Mouse (Mus musculus) kidney, postnatal 0 days (tissue): ENCODE measurements around the gene Atp13a3. TPM values are rescaled to one million over a fixed set of nuclear protein-coding genes. Genes with fewer than 3 reads are reported as not detected.

ENCODE experiments used
- ATAC-seq: fragments of 200-750 bp; cut with Nextera tagmentation; replicated peaks from 2 replicates; pipeline ENCODE4 v1.8.0; 2017; ENCODE audit warnings: low read depth, moderate number of reproducible peaks, moderate TSS enrichment, moderate library complexity; ENCODE audit not compliant: low FRiP score
- DNase-seq: peaks from one replicate; pipeline ENCODE4 v3.0.0-alpha.2; 2016; ENCODE audit warnings: low spot score
- H3K27ac ChIP-seq: fragments of 300-500 bp; sonication (generic); 2 replicates; pipeline ENCODE4 v1.5.1; 2014; ENCODE audit warnings: mild to moderate bottlenecking
- H3K27me3 ChIP-seq: fragments of 300-500 bp; sonication (generic); 2 replicates; pipeline ENCODE4 v1.6.1; 2014; ENCODE audit warnings: low read length, mixed read lengths; ENCODE audit not compliant: insufficient read depth
- H3K36me3 ChIP-seq: fragments of 300-500 bp; sonication (generic); 2 replicates; pipeline ENCODE4 v1.6.1; 2014; ENCODE audit warnings: low read length, mixed read lengths; ENCODE audit not compliant: insufficient read depth
- H3K4me1 ChIP-seq: fragments of 300-500 bp; sonication (generic); replicated peaks from 2 replicates; pipeline ENCODE4 v1.6.1; 2014; ENCODE audit warnings: antibody characterized with exemption, low read length, mixed read lengths; ENCODE audit not compliant: insufficient read depth
- H3K4me2 ChIP-seq: fragments of 300-500 bp; sonication (generic); 2 replicates; pipeline ENCODE4 v1.6.1; 2014; ENCODE audit warnings: mild to moderate bottlenecking, low read length, moderate library complexity, mixed read lengths
- H3K4me3 ChIP-seq: fragments of 300-500 bp; sonication (generic); replicated peaks from 2 replicates; pipeline ENCODE4 v1.5.1; 2014; ENCODE audit warnings: low read depth, low read length
- H3K9ac ChIP-seq: fragments of 300-500 bp; sonication (generic); 2 replicates; pipeline ENCODE4 v1.6.1; 2014; ENCODE audit warnings: low read depth, low read length
- H3K9me3 ChIP-seq: fragments of 300-500 bp; sonication (generic); replicated peaks from 2 replicates; pipeline ENCODE4 v1.6.1; 2016; ENCODE audit warnings: low read length, inconsistent platforms, mixed read lengths
- CTCF ChIP-seq: IDR thresholded peaks from 2 replicates; pipeline ENCODE4 v1.5.1; 2016; ENCODE audit warnings: antibody characterized with exemption, low read depth, mild to moderate bottlenecking, moderate library complexity
- WGBS: fragments of 180-500 bp; shearing (Covaris S2); extraction: QIAGEN DNeasy Blood & Tissue Kit; methylation state at CpG from one replicate; pipeline ENCODE4 v1.1.7; 2014; 5-methylcytosine and 5-hydroxymethylcytosine counted together
- polyA plus RNA-seq: library from polyadenylated mRNA; unstranded; fragments of >200 nt; fragmentation: Nextera tagmentation; extraction: Ambion mirVana; gene quantifications from 2 replicates; pipeline ENCODE4 v1.2.1, GENCODE M21; 2015

Atp13a3 gene
- polyA plus RNA-seq, 1 experiment from 2014 or later, result 11.2 TPM

DNA sequence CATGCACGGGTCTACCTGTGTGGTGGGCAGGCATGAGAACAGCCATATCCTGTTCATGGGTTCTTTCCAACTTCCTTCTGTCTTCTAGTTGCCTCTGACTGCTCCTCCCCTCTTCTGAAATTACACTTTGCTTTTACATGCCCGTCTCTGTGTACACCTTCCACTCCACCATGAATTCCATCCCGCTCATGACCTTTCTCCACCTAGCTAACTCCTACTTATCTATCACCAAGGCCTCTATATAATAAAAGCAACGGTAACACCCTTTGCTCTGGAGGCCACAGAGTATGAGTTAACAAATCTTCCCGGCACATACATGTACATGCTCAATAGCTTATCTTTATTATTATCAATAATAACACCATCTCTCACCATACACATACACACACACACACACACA lies 18.3 kb upstream of the Atp13a3 start:
- Histone ChIP-seq H3K27me3 (no peaks in the 10 kb centered on the region), H3K9ac (no peak overlapping the region), H3K27ac (no peak overlapping the region), H3K9me3 (no peaks in the 10 kb centered on the region), H3K4me3 (no peak overlapping the region), H3K4me1 (no peaks in the 10 kb centered on the region), H3K4me2 (no peak overlapping the region), H3K36me3 (no peaks in the 10 kb centered on the region)
- 72% methylated on average over 5 of the region's 5 CpGs for WGBS
- no peak for DNase-seq
- no peak for TF ChIP-seq CTCF
- no peak for ATAC-seq

DNA sequence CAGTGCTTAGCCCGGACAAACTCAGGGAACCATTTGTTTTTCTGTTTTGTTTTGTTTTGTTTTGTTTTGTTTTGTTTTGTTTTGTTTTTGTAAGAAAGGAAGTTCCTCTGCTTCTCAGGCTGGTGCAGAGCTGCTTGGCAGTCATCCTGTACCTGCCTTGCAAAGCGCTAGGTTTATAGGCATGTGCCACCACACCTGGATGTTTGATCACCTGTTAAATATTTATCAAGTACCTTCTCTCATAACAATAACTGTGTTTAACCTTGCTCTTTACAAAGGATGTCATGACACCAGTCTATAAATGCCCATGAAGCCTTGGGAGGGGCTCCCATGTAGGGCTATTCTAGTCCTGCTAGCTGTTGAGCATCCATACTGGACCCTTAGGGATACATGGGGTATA lies 10.9 kb upstream of the Atp13a3 start:
- Histone ChIP-seq H3K4me3 (no peak overlapping the region), H3K27me3 (no peaks in the 10 kb centered on the region), H3K36me3 (no peaks in the 10 kb centered on the region), H3K9me3 (no peaks in the 10 kb centered on the region), H3K4me1 (no peaks in the 10 kb centered on the region), H3K4me2 (no peak overlapping the region), H3K27ac (no peak overlapping the region), H3K9ac (no peak overlapping the region)
- ATAC-seq (no peak), DNase-seq (no peak)
- WGBS, result 70% methylated on average over 2 of the region's 2 CpGs
- no peak for TF ChIP-seq CTCF

DNA sequence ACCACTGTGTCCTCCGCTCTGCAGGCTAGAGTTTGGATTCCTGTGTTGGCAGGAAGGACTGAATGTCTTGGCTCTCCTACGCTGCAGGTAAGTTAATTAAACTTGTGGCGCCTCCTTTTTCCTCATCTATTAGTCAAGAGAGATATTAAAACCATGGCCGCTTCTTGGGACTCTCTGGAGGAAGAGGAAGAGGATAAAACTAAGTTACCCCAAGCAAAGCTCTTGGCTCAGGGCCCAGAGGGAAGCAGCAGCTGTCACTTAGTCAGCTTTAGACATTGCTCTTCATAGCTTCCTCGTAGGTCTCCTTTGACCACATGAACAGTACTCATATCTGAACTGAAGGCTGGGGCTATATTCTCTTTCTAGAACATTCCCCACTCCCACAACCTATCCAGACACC lies 10.5 kb upstream of the Atp13a3 start:
- Histone ChIP-seq H3K4me3 (no peak overlapping the region), H3K27ac (no peak overlapping the region), H3K36me3 (no peaks in the 10 kb centered on the region), H3K9me3 (no peaks in the 10 kb centered on the region), H3K4me1 (no peaks in the 10 kb centered on the region), H3K9ac (no peak overlapping the region), H3K27me3 (no peaks in the 10 kb centered on the region), H3K4me2 (no peak overlapping the region)
- WGBS, result 72% methylated on average over 5 of the region's 5 CpGs
- no peak for ATAC-seq
- TF ChIP-seq CTCF, result no peak
- no peak for DNase-seq

DNA sequence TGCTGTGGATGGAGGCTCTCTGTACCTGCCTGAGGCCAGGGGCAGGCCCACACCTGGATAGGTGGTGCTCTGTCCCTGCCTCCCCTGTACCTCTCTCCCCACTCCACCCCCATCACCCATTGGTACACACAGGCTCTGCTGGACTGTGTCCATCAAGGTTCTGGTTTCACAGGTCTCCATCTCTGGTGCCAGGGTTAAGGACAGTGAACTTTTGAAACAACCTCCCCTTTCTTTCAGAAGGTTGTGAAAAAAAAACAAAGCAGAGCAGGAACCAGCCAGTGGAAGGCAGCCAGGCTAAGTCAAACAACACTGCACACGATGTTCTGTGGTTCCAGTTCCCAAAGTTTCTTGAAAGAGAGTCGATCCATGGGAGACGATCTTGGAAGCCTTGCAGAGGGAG lies 6.9 kb upstream of the Atp13a3 start:
- ATAC-seq (no peak), DNase-seq (no peak)
- Histone ChIP-seq H3K9ac (no peak overlapping the region), H3K4me1 (no peaks in the 10 kb centered on the region), H3K27ac (no peak overlapping the region), H3K27me3 (no peaks in the 10 kb centered on the region), H3K36me3 (no peaks in the 10 kb centered on the region), H3K4me3 (no peak overlapping the region), H3K9me3 (no peaks in the 10 kb centered on the region), H3K4me2 (no peak overlapping the region)
- no peak for TF ChIP-seq CTCF
- 47% methylated on average over 3 of the region's 3 CpGs for WGBS

DNA sequence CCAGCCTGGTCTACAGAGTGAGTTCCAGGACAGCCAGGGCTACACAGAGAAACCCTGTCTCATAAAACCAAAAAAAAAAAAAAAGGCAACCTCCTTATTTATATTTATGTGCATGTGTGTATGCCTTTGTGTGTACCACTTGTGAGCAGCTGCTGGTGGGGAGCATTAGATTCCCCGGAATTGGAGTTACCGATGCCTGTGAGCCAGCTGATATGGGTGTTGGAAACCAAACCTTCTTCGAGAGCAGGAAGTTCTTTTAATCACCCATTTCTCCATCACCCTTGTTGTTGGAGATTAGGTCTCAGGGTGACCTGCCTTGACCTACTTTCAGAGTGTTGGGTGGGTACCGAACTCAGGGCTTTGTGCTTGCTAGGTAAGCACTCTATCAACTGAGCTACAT lies 5.1 kb upstream of the Atp13a3 start:
- H3K36me3 ChIP-seq, result no peaks in the 10 kb centered on the region
- 90% methylated on average over 4 of the region's 4 CpGs for WGBS
- ATAC-seq (no peak), DNase-seq (no peak)
- no peaks in the 10 kb centered on the region for H3K9me3 ChIP-seq
- H3K4me3 ChIP-seq, result no peak overlapping the region
- H3K27me3 ChIP-seq, result no peaks in the 10 kb centered on the region
- no peaks in the 10 kb centered on the region for H3K4me1 ChIP-seq
- no peak for TF ChIP-seq CTCF
- no peak overlapping the region for H3K4me2 ChIP-seq
- no peak overlapping the region for H3K27ac ChIP-seq
- H3K9ac ChIP-seq, result no peak overlapping the region

DNA sequence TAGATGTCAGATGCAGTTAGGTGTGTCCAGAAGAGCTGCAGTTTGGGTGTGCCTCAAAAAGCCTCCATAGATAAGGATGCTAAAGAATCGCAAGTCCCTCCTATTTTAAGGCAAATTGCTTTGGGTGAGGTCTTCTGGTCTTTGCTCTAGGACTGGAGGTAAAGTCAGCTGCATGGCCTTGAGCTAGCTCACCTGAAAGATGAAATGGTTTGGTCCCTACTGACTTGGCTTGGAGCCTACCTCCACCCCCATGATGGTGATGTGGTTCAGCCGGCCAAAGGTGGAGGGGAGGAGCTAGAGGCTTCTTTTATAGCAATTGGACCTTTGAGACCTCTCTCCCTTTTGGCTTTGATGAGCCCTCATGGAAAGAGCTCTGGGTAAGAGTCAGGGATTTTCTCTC lies 1.7 kb upstream of the Atp13a3 start:
- Histone ChIP-seq H3K27ac (no peak overlapping the region), H3K4me2 (no peak overlapping the region), H3K36me3 (no peaks in the 10 kb centered on the region), H3K9me3 (no peaks in the 10 kb centered on the region), H3K27me3 (no peaks in the 10 kb centered on the region), H3K9ac (no peak overlapping the region), H3K4me3 (no peak overlapping the region), H3K4me1 (no peaks in the 10 kb centered on the region)
- DNase-seq (no peak), ATAC-seq (0 out of 2 replicates have a peak, but pooled peaks have one; percentile 61)
- WGBS, result 65% methylated on average over 2 of the region's 2 CpGs
- no peak for TF ChIP-seq CTCF

DNA sequence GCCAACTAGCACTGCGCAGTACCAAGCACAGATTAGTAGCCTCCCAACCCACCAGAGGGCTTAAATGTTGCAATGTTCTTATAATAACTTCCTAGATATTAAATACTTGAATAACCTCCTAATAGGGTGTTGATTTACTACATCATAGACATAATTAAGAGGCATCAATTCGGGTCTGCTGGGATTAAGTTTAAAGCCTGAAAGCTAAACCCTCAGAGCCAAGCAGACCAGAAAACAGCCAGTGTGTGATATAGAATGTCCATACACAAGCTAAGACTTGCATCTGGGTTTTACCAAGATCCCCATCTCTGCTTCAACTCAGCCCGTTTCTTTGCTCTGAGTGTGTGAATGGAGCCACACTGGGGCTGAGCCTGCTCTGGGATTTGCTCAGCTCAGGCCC lies 2.2 kb downstream of the Atp13a3 start:
- Histone ChIP-seq H3K4me3 (no peak overlapping the region), H3K4me2 (no peak overlapping the region), H3K27ac (no peak overlapping the region), H3K4me1 (no peaks in the 10 kb centered on the region), H3K36me3 (no peaks in the 10 kb centered on the region), H3K9ac (no peak overlapping the region), H3K27me3 (no peaks in the 10 kb centered on the region), H3K9me3 (no peaks in the 10 kb centered on the region)
- ATAC-seq (no peak), DNase-seq (no peak)
- TF ChIP-seq CTCF, result no peak
- WGBS, result 76% methylated on average over 3 of the region's 3 CpGs
